Mouse (Mus musculus) gastrocnemius, postnatal 36 days (tissue): ENCODE results near the gene Kars. TPM values are rescaled to one million over a fixed set of nuclear protein-coding genes. Genes with fewer than 3 reads are reported as not detected.

Source experiments
- DNase-seq, 2 experiments: peaks; one replicate each; pipeline ENCODE4 v3.0.0; 2022
- intact Hi-C: fragments of 180-260 bp; cut with DNase I; formaldehyde crosslinking; loops from one replicate; pipeline ENCODE4 v1.15.1; 2025
- total RNA-seq, 2 experiments: library from RNA; stranded (reverse); gene quantifications; 2 replicates each; pipeline ENCODE4 v1.2.3; 2021

Kars gene
- total RNA-seq, 2 experiments from 2014 or later = 101 to 113 TPM

DNA sequence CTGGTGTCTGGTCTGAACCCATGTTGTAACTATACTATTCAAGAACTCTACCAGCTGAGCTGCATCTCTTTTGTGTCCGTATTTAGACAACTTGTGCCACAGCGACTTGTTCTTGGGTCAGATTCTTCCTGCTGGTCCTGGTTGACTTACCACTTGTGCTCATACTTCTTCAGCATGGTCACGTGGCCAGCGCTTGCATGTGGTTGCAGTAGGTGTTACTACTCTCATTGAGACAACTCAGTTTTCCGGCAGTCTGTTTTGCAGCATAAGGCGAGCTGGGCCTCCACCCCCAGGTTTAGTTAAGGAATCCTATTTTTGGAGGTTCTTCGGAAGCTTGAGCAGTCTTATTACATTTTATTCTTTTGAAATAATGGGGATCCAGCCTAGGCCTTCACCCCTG lies 59.8 kb downstream of the Kars start:
- DNase-seq = no peak
- intact Hi-C loops = no loop called here

DNA sequence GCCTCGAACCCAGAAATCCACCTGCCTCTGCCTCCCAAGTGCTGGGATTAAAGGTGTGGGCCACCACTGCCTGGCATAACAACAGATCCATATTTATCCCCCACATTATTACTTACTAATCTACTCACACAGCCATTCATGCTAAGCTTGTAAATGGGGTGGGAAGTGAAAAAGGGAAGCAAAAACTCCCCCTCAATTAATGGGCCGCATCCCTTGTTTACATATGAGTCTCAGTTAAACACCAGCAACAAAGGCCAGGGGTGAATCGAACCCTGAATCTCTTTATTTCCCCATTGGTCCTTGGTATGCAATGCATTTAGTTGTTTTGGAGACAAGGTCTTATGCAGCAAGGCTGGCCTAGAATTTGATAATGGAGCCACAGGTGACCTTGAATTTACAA lies 60.3 kb downstream of the Kars start:
- intact Hi-C loops = no loop called here
- DNase-seq = no peak

DNA sequence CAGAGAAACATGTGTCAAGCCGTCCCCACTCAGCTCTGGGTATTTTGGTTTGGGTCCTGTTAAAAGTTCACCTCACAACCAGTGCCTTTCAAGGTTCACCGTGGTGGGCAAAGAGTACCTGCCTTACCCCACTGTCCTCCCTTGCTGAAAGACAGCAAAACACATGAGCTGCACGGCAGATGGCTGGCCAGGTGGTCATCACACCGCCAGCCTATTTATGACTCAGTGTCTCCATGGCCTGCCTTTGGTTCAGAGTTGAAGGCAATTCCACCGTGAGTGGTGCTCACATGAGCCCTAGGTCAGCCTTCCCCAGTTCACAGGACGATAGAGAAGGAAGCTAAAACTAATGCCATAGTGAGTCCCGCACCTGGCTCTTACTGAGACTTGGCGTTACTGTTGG lies 63.2 kb downstream of the Kars start:
- intact Hi-C loops = no loop called here
- no peak for DNase-seq

DNA sequence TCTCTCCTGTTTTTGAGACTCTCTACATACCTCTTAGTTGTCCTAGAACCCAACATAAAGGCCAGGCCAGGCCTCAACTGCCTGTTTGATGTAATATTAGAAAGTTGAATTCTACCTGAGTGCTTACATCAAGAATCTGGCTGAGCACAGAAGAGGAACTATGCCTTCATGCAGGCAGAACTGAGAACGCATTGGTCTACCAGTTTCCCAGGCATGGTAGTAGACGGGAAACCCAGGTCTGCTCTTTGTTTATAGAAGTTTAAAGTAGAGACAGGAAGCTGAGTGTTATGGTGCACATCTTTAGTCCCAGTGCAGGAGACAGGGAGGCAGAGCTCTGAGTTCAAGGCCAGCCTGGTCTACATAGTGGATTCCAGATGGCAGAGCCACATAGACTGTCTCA lies 64.0 kb downstream of the Kars start:
- intact Hi-C loops = no loop called here
- no peak for DNase-seq

DNA sequence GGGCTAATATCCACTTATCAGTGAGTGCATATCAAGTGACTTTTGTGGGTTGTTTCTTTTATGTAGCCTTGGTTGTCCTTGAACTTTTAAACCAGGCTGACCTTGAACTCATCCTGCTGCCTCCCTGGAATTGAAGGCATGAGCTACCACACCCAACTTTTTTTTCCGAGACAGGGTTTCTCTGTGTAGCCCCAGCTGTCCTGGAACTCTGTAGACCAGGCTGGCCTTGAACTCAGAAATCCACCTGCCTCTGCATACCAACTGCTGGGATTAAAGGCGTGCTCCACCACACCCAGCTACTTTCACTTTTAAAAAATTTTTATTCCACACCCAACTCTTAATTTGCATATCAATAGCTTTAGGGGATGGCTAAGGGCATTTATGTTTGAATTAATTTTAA lies 67.6 kb downstream of the Kars start:
- intact Hi-C loops = no loop called here
- DNase-seq = no peak

Other genes with a start within 250 kb of the Kars start
- 10 to 100 TPM; 14.6 to 17.9 TPM for gene Cfdp1, start 157.0 kb downstream of the Kars start, total RNA-seq
- 1 to 10 TPM; 1.1 to 1.9 TPM for gene Tmem170, start 134.6 kb downstream of the Kars start, total RNA-seq
- under 1 TPM; 0.10 to 0.20 TPM for gene Chst5, start 100.9 kb downstream of the Kars start, total RNA-seq
- 1 to 10 TPM in 1 of 2 experiments, under 1 TPM in 1; 0.86 to 1.1 TPM for gene Tmem231, start 77.4 kb downstream of the Kars start, total RNA-seq
- 10 to 100 TPM; 90.1 to 93.5 TPM for gene Gabarapl2, start 70.6 kb downstream of the Kars start, total RNA-seq
- 1 to 10 TPM; 1.6 to 2.3 TPM for gene Adat1, start 19.0 kb downstream of the Kars start, total RNA-seq
- 1 to 10 TPM; 7.5 to 9.3 TPM for gene Terf2ip, start 75 bp upstream of the Kars start, total RNA-seq
- not detected for gene Gm6793, start 3.7 kb upstream of the Kars start, total RNA-seq